Mouse (Mus musculus): ENCODE measurements around the gene Sh3bp2.

Sh3bp2 gene

GRCm38 (mm10) chr5:34525663-34526476 lies at the start of gene Sh3bp2:
Gene Sh3bp2 (plus strand): TSS chr5:34525838.
- peak; percentile 72 for DNase-seq

- no peak for DNase-seq
These were observed 44.7 kb upstream of the Sh3bp2 start for GRCm38 (mm10) chr5:34480926-34481325.

DNA sequence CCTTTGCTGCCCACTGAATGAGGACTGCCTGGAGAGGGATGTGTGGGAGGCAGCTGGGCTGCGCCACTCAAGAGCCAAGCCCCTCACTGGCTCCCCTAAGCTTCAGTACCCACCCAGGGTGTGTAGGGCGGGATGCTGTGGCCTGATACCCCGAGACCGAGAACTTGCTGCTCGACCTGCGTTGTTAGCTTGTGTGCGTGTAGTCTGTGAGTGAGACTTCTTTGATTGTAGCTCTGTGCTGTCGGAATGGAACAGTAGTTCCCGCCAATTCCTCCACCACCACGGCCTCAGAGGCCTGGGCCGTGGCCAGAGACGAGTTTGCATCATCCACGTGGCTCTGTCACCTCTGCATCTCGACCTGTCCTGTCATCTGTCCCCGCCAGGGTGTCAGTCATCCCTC lies 39.9 kb upstream of the Sh3bp2 start:
- DNase-seq, result no peak

- no peak for DNase-seq
These were observed 38.1 kb upstream of the Sh3bp2 start for GRCm38 (mm10) chr5:34487320-34488090.

DNA sequence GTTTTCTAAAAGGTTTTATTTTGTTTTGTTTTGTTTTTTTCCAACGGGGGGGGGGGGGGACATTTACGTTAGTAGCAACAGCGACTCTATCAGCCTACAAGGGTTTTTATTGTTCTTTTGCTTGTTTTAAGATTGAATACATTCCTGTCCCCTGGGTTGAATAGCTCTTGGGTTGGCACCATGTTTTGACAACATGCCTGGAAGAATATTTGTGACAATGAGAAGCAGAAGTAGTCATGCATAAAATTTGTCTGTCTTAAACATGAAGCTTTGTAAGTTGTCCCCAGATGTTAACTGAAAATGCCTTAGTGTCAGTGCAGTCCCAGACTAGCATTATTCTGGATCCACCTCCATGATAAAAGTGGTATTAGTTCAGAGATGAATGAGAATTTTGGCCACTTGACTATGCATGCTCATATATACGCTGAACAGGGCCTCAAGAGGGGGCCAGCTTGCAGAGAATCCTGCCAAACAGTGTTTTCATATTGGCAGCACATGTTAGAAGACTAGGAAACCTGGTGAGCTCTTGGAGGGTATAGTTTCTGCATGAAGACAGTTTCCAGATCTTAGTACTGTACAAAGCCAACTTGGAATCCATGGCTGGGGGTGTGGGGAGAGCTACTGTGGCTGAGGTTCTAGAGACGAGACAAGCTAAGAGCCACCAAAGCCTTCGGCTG lies 36.8 kb upstream of the Sh3bp2 start:
- DNase-seq, result no peak

- no peak for DNase-seq
These were observed 36.2 kb upstream of the Sh3bp2 start for GRCm38 (mm10) chr5:34489418-34489787.

- no peak for DNase-seq
These were observed 28.9 kb upstream of the Sh3bp2 start for GRCm38 (mm10) chr5:34496745-34497144.

DNA sequence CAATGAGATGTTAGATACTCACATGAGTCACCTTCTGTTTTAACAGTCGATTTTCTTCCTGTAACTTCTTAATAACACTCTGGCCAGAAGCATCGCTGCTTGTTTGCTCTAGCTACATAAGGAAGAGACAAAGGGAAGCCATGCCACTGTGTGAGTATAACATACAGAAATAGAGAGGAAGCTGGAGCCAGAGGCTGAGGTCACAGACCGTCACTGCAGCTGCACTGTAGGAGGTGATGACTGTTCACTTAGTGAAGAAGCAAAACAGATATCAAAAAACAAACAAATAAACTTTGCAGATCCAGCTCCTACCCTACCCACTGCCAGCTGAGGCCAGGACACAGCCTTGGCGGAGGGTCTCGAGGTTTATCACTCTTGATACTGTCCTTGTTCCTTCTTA lies 24.8 kb upstream of the Sh3bp2 start:
- DNase-seq, result no peak

DNA sequence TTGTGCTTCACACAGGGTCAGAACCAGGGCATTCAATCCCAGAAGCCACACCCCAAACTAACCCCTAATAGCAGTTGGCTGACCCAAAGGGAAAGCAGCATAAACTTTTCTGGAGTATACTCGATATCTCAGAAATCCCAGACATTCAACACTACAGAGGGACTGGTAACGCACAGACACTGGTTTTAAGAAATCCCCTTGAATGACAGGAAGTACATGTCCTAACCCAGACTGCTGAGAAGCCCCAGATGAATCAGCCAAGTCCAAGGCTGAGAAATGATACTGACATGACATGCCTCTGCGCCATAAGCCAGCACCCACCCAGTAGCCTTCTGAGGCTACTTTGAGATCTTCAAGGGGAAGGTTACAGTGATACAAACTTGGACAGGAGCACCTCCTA lies 24.1 kb upstream of the Sh3bp2 start:
- no peak for DNase-seq

- DNase-seq, result no peak
These were observed 23.2 kb upstream of the Sh3bp2 start for GRCm38 (mm10) chr5:34502411-34502810.

DNA sequence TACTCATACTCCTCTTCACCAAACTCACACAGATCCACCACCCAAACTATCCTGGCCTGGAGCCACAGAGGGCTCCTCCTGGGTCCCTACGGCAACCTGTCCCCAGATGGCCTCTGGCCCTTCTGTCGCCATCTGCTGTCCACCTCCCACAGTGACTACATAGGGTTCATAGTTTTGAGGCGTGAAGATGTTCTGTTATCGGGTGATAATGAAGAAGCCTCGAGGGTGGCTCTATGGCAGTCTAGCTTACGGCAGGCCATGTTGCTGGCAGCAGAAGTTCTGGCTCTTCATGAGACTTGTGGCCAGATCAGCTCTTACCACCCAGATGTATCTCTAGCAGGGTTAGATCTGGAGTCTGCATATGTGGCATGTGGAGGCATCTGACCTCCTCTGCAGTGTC lies 22.8 kb upstream of the Sh3bp2 start:
- no peak for DNase-seq

DNA sequence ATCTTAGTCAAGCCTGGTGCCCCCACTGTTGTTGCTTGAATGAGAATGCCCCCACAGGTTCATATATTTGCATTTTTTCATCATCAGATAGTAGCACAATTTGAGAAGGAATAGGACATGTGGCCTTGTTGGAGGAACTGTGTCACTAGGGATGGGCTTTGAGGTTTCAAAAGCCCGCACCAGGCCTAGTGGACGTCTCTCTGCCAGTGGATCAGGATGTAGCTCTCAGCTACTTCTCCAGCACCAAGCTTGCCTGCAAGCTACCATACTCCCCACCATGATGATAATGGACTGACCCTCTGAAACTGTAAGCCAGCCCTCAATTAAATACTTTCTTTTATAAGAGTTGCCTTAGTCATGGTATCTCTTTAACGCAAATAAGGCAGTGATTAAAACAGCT lies 13.2 kb upstream of the Sh3bp2 start:
- no peak for DNase-seq

DNA sequence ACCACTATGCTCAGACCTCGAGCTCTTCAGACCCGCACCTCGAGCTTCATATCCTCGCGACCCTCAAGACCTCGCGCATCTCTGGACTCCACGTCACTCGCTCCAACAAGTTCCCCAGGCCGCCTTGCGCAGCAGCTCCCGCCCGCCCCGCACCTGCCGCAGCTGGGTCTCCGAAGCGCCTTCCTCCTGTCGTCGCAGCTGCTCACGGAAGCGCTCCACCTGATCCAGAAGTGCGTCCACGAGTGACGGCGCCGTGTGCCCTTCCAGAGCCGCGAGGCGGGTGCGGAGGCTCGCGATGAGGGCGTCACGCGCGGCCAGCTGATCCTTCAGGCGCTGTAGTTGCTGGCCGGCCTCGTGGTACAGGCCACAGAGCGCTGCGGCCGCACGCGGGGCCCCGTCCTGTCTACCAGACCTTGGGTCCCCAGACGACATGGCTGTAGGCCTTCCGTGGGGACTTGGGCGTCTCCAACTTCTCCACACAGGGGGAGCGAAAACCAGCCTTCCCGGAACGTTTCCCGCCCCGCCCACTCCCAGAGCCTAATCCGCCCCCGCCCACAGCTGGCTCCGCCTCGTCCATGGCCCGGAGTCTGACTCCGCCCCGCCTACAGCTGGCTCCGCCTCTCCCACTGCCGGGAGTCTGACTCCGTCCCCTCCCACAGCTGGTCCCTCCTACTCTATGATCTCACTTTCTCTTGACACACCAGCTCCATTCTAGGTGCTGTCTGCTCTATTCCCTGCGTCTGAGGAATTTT lies 12.0 kb upstream of the Sh3bp2 start, which contains the start of gene Tnip2:
TSS of gene Tnip2 (minus strand) at position 526 of the 752 bp plus-strand sequence.
- DNase-seq, result peak; percentile 87

DNA sequence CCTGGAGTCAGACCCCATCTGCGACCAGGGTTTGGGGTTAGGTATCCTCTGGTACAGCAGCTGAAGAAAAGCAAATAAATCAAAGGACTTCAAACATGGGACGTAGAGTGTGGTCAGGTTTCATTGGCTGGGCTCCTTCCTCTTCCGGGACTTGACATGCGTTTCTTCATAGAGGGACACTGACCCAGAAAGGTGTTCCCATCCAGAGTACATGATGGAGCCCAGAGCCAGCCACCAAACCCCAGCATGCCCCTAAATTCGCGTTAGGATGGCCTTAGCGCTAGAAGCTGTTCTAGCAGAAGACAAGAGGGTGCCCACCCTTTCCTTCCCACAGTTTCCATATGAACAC lies 11.4 kb upstream of the Sh3bp2 start:
- no peak for DNase-seq

DNA sequence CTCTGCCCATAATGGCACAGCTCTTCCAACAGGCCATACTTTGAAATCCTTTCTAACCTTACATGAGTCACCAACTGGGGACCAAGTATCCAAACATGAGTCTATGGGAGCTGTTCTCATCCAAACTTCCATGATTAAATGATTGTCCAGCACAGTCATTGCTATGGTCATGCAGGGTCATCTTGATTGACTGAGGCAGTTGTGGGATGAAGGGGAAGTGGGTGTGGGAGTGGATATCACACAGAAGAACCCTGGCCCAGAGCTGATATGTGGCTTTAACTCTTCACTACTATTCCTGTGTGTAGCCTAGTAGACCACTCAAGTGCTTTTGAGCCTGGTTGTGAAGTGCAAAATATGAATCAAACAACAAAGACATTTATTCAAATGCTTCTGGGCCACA lies 10.5 kb upstream of the Sh3bp2 start:
- no peak for DNase-seq

DNA sequence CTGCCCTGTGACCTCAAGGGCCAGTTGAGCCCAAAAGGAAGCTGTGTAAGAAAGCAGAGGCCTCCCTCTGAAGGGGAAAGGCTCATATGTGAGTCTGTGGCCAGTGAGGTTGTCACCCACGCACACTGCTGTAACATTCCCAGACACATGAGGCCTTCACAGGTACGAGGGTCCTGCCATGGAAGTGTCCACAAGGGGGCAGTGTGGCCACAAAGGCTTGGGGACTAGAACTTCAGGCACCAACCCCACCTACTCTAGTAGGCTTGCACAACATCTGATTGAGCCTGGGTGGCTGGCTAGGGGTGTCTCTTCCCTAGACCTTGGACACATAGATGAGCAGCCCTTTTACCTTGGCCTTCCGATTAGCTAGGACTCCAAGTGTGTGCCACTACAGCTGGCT lies 7.7 kb upstream of the Sh3bp2 start:
- peak; percentile 68 for DNase-seq

- no peak for DNase-seq
These were observed 6.2 kb upstream of the Sh3bp2 start for GRCm38 (mm10) chr5:34519389-34519910.

GRCm38 (mm10) chr5:34520458-34521209 lies 5.0 kb upstream of the Sh3bp2 start:
- no peak for DNase-seq

- no peak for DNase-seq
These were observed 4.3 kb upstream of the Sh3bp2 start for GRCm38 (mm10) chr5:34521337-34521736.

DNA sequence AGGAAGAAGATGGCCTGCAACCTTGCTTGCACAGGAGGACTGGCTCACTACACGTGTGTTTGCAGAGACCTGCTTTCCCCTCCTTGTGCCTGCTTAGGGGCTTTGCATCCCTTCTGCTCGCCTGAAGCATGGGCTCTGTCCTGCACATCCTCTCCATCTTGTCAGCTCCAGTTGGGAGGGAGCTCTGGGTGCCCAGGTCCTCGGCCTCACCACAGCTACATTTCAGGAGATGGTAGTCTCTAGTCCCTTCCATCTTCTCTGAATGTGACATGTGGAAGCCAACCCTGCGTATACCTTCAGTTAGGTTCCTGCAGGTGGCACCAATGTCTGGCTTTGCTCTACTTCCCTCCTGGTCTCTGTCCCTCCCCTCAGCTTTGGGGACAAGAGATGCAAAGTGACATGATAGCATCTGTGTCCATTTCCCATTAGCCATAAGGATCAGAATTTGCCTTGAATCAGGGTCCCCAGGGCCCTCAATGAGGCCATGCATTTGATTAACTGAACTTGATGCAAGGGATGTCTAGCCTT lies 1.6 kb upstream of the Sh3bp2 start:
- DNase-seq, result no peak

- DNase-seq, result no peak
These were observed 1.1 kb upstream of the Sh3bp2 start for GRCm38 (mm10) chr5:34524511-34524910.

DNA sequence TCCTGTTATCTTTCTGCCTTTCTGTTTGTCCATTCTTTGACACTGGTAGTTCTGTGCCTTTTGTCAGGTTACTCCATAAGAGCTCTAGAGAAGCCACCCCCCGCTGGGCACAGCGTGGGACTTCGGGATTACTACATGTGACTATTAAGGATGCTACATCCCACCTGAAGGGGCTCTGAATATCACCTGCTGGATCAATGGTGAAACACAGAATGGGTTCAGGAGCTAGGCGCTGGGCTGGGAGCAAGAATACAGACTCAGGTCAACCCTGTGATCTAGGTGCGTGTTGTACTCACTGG lies 788 bp downstream of the Sh3bp2 start:
- no peak for DNase-seq
